Mouse (Mus musculus) liver, embryonic 14.5 days (tissue): ENCODE data around the gene Cyld.

Source experiments
- CTCF ChIP-seq: IDR thresholded peaks from 2 replicates; pipeline ENCODE4 v1.5.1; 2016; ENCODE audit warnings: antibody characterized with exemption, low read depth, control low read depth
- EP300 ChIP-seq: IDR thresholded peaks from 2 replicates; pipeline ENCODE4 v1.6.1; 2016; ENCODE audit warnings: antibody characterized with exemption, low read depth

- TF ChIP-seq CTCF (no peak), EP300 (no peak)
Observed at GRCm38 (mm10) chr8:88659873-88660272, 37.0 kb upstream of the Cyld start.
